Mouse (Mus musculus): ENCODE results near the gene Spaca5. TPM values are rescaled to one million over a fixed set of nuclear protein-coding genes. Genes with fewer than 3 reads are reported as not detected.

The Spaca5 gene
- polyA plus RNA-seq (2012; rRNA removed; ENCODE audit: low replicate concordance) = not detected in 2 replicates

GRCm38 (mm10) chrX:21068106-21068505 lies at the start of gene Spaca5:
Gene Spaca5 (plus strand): TSS chrX:21068406.

GRCm38 (mm10) chrX:21061866-21062543 lies 6.2 kb upstream of the Spaca5 start, which contains the start of gene Zfp182:
Gene Zfp182 (minus strand): TSS chrX:21062316.

GRCm38 (mm10) chrX:21088983-21089866 lies 21.0 kb downstream of the Spaca5 start, which contains the start of gene Zfp300:
Gene Zfp300 (minus strand): TSS chrX:21089527.

GRCm38 (mm10) chrX:21115520-21115919 lies 47.3 kb downstream of the Spaca5 start, which contains the start of gene Ssxa1:
Gene Ssxa1 (plus strand): TSS chrX:21115820.

Other genes with a start within 250 kb of the Spaca5 start
- gene Timp1, start 198.2 kb upstream of the Spaca5 start, polyA plus RNA-seq (2012; rRNA removed; ENCODE audit: low replicate concordance) = 11.9 and 29.4 TPM in 2 replicates
- gene Syn1, start 147.4 kb upstream of the Spaca5 start, polyA plus RNA-seq (2012; rRNA removed; ENCODE audit: low replicate concordance) = 0.42 and 0.64 TPM in 2 replicates
- 39.5 and 44.0 TPM in 2 replicates for gene Cfp, start 136.9 kb upstream of the Spaca5 start, polyA plus RNA-seq (2012; rRNA removed; ENCODE audit: low replicate concordance)
- gene Elk1, start 117.8 kb upstream of the Spaca5 start, polyA plus RNA-seq (2012; rRNA removed; ENCODE audit: low replicate concordance) = 21.0 and 24.7 TPM in 2 replicates
- gene Uxt, start 106.4 kb upstream of the Spaca5 start, polyA plus RNA-seq (2012; rRNA removed; ENCODE audit: low replicate concordance) = 20.8 and 24.5 TPM in 2 replicates
- gene Zfp182, start 6.1 kb upstream of the Spaca5 start, polyA plus RNA-seq (2012; rRNA removed; ENCODE audit: low replicate concordance) = 1.5 and 1.6 TPM in 2 replicates
- gene Zfp300, start 21.1 kb downstream of the Spaca5 start, polyA plus RNA-seq (2012; rRNA removed; ENCODE audit: low replicate concordance) = 0.24 and 0.35 TPM in 2 replicates
- not detected in 2 replicates for gene Ssxa1, start 47.4 kb downstream of the Spaca5 start, polyA plus RNA-seq (2012; rRNA removed; ENCODE audit: low replicate concordance)
- not detected in 2 replicates for gene Gm21876, start 107.2 kb downstream of the Spaca5 start, polyA plus RNA-seq (2012; rRNA removed; ENCODE audit: low replicate concordance)